Mouse (Mus musculus) adrenal gland, adult 10 weeks (tissue): ENCODE measurements around the gene Cyp27b1. TPM values are rescaled to one million over a fixed set of nuclear protein-coding genes. Genes with fewer than 3 reads are reported as not detected.

ENCODE experiments used
- polyA plus RNA-seq: library from polyadenylated mRNA; stranded (reverse); fragments of 350-450 nt; fragmentation: Illumina TruSeq; extraction: RNeasy Lipid Tissue Mini Kit (QIAGEN cat#74804); gene quantifications from one replicate; pipeline ENCODE4 v1.2.3, GENCODE M21; 2014; ENCODE audit warnings: low read depth, low replicate concordance

Gene Cyp27b1
- polyA plus RNA-seq = not detected

DNA sequence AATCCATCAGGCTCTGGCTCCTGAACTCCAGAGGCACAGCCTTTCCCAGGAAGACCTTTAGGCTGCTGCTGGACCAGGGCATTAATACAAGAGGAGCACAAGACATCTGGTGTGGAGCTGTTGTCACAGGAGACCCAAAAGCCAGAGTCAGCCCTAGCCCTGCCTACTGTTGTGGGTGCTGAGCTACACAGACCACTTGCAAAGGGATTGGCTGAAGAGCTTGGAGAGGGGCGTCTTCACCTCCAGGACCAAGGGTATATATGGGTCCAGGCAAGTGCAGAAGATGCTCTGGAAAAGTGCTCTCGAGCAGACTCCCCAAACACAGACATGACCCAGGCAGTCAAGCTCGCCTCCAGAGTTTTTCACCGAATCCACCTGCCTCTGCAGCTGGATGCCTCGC is at the start of gene Cyp27b1:
TSS of gene Cyp27b1 (plus strand) at position 297 of the 400 bp plus-strand sequence.

DNA sequence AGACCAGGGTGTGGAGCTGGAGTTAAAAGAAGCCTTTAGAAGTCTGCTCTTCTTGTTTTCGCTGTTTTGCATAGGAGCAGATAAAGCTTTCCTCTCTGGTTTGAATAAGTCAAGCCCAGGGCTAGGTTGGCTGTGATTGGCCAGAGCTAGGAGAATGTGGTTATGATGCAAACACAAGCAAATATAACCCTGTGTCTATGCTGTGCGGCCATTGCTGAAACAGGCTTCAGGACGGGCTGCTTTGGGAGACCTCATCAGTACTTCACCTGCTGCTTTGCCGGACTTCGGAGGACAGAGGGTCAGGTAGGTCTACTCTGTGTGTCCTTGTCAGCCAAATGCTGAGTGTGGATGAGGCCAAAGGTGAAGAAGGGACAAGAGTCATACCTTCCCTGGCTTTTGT is 47.5 kb upstream of the Cyp27b1 start, which contains the start of gene Avil:
TSS of gene Avil (plus strand) at position 181 of the 400 bp plus-strand sequence.

DNA sequence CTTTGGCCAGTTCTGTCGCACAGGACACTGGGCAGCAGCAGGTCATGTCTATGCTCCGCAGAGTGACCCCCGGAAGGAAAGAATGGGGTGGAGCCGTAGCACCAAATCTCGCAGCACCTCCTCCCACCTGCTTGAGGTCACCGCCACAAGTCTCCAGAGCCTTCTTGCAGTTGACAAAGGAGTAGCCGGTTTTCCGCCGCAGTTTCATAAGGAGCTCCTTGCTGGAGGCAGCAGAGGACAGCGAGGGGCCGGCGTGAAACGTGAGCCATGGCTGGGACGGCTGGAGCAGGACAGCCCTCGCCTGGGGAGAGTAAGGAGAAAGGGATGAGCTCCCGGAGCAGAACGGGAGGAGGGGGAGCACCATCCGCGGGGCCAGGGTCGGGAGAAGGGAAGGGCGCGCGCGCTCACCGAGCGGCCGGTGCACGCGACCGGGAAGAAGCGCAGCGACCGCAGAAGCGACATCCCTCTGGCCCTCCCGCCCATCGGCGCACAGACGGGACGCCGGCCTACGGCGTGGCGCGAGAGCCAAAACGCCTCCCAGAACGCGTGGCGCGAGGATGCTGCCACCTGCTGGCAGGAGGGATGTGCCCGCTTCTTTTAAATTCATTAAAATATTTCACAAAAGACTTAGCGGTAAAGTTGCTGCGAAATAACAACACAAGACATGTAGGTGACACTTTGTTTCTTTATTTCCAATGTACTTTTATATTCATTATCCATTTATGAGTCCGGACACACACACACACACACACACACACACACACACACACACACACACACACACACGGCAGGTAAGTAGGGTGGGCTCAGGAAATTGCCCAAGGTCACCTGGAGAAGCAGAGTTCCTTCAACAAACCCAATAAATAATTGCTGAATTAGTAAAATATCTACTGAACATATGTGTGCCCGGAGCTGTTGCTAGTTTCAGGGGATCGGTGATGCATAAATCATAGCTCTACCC is 17.4 kb upstream of the Cyp27b1 start, which contains the start of gene Tsfm:
TSS of gene Tsfm (minus strand) at position 505 of the 961 bp plus-strand sequence.

DNA sequence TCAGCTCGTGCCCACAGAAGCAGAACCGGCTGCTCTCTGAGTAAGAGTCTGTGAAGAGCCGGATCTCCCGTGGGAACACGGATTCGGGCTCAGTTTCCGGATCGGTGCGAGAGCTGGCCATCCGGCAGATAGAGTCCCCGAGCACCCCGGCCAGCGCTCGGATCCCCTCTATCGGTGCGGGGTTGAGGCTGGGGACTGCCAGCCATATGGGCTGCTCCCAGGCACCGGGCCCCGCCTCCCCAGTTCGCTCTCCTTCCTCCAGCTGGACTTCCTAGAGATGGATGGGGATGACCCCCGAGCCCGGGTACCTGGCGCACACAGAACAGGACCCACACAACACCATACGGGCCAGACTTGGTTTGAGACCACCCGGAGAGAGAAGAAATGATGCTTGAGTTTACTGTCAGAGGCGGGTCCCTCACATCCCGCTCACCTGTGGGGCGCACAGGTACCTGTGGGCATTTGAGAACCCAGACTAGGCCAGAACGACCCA is 6.7 kb upstream of the Cyp27b1 start, which contains the start of the genes Mettl1 and Eef1akmt3:
TSS of gene Mettl1 (plus strand) at position 141 of the 493 bp plus-strand sequence.
TSS of gene Eef1akmt3 (minus strand) at position 240 of the 493 bp plus-strand sequence.

GRCm38 (mm10) chr10:127059968-127060916 is 12.2 kb downstream of the Cyp27b1 start, which contains the start of gene March9:
Gene March9 (minus strand): TSS chr10:127060184.

DNA sequence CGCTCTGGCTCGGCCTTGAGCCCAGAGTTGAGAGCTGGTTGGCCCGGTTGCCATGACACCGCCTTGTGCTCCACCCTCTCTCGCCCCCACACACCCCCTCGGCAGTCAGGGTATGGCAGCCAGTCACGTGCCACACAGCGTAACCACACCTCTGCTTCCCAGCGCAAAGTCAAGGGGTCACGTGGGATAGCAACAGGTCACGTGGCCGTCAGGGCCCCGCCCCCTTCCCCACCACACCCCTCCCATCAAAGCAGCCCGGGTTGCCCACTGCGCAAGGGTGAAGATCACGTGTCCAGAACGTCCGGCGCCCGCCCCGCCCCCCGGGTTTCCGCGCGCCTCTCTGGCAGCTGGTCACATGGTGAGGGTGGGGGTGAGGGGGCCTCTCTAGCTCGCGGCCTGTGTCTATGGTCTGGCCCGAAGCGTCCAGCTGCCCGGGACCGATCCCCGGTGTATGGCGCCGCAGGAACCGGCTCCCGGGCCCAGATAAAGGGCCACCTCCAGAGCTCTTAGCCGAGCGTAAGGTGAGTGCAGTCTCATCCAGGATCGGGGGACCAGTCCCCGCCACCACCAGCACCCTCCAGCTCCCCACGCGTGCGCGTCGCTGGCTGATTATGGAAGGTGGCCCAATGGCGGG is 15.3 kb downstream of the Cyp27b1 start, which contains the start of gene Cdk4:
TSS of gene Cdk4 (plus strand) at position 296 of the 634 bp plus-strand sequence.

DNA sequence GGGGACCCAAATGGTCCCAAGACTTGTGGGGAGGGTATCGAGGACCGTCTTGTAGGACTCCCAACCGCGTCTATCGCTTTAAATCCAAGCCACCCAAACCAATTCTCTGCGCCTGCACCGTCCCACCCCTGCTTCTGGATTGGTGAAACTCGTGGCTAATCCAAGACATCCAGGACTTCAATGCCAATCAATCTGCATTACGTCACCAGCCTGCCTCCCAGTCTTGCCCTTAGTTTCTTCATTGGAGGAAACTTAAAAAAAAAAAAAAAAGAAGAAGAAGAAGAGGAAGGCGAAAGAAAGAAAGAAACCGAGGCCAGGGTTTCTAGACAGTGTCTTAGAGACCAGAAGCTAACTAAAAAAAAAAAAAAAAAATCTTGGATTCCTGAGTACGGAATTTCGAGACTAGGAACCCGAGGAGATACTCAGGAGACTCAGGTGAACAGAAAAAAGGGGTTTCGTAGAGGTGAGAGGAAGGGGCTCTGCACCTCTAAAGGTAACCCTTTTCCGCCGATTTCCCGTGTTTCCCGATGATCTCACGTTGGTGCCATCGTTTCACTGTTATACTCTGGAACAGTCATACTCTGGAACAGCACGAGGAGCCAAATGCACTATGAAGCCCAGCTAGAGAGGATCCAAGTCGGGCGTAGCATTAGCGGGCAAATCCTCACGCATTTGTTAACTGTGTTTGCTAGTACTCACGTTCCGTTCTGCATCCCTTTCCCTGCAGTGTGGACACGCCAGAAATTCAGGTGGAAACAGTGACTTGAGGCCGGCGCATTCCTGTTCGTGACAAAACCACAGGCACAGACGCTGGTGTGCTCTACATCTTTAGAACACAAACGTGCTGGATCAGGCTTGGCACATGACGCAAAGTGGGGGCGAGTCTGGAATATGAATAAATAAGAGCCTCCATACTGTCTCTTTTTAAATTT is 22.4 kb downstream of the Cyp27b1 start, which contains the start of gene Tspan31:
TSS of gene Tspan31 (minus strand) at position 75 of the 932 bp plus-strand sequence.

DNA sequence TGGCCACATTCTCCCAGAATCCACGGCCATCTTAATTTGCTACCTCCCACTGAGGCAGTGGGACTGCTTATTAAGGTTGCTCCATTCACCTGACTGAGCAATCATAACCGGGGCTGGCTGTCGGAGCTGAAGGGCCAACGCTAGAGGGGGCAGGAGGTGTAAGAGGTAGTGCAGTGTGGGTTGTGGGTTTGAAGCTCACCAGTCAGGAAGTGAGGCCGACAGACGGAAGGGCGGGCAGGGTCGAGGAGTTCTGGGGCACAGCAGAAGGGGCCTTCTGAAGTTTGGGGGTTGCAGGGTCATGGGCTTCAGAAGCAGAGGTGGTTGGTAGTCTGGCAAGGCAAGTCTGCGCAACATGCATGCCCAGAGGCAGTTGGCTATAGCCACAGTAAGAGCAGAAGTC is 27.0 kb downstream of the Cyp27b1 start, which contains the start of gene Agap2:
TSS of gene Agap2 (plus strand) at position 205 of the 400 bp plus-strand sequence.

Other genes with a start within 250 kb of the Cyp27b1 start
- gene Atp23, start 146.9 kb upstream of the Cyp27b1 start, polyA plus RNA-seq = 2.7 TPM
- gene Ctdsp2, start 69.5 kb upstream of the Cyp27b1 start, polyA plus RNA-seq = 27.4 TPM
- gene Avil, start 47.5 kb upstream of the Cyp27b1 start, polyA plus RNA-seq = not detected
- 13.6 TPM for gene Tsfm, start 17.4 kb upstream of the Cyp27b1 start, polyA plus RNA-seq
- 5.9 TPM for gene Mettl1, start 6.8 kb upstream of the Cyp27b1 start, polyA plus RNA-seq
- gene Eef1akmt3, start 6.7 kb upstream of the Cyp27b1 start, polyA plus RNA-seq = 0.29 TPM
- gene March9, start 11.9 kb downstream of the Cyp27b1 start, polyA plus RNA-seq = 2.4 TPM
- gene Cdk4, start 15.3 kb downstream of the Cyp27b1 start, polyA plus RNA-seq = 24.3 TPM
- gene Tspan31, start 22.0 kb downstream of the Cyp27b1 start, polyA plus RNA-seq = 92.2 TPM
- 0.35 TPM for gene Agap2, start 27.0 kb downstream of the Cyp27b1 start, polyA plus RNA-seq
- gene Os9, start 72.9 kb downstream of the Cyp27b1 start, polyA plus RNA-seq = 15.0 TPM
- 0.47 TPM for gene B4galnt1, start 117.0 kb downstream of the Cyp27b1 start, polyA plus RNA-seq
- not detected for gene Slc26a10, start 132.4 kb downstream of the Cyp27b1 start, polyA plus RNA-seq
- gene Arhgef25, start 141.8 kb downstream of the Cyp27b1 start, polyA plus RNA-seq = 8.0 TPM
- gene Dtx3, start 147.5 kb downstream of the Cyp27b1 start, polyA plus RNA-seq = 3.6 TPM
- 18.3 TPM for gene Pip4k2c, start 163.3 kb downstream of the Cyp27b1 start, polyA plus RNA-seq
- gene Kif5a, start 215.1 kb downstream of the Cyp27b1 start, polyA plus RNA-seq = 1.8 TPM
- 26.5 TPM for gene Dctn2, start 218.1 kb downstream of the Cyp27b1 start, polyA plus RNA-seq
- gene Mbd6, start 240.8 kb downstream of the Cyp27b1 start, polyA plus RNA-seq = 2.2 TPM